Mouse (Mus musculus) liver, adult 2 months (tissue): Measurements from ENCODE around the gene Magt1.

Experiments
- CTCF ChIP-seq: fragments of 200-500 bp; IDR thresholded peaks from 2 replicates; pipeline ENCODE4 v1.5.1; 2011; ENCODE audit warnings: low read depth, low read length, control low read depth
- POLR2A ChIP-seq: fragments of 200-500 bp; IDR thresholded peaks from 2 replicates; pipeline ENCODE4 v1.6.1; 2011; ENCODE audit warnings: low read length, control low read depth; ENCODE audit not compliant: insufficient read depth; ENCODE audit errors: extremely low read depth

- TF ChIP-seq CTCF, result no peak
- TF ChIP-seq POLR2A, result no peak
Observed at GRCm38 (mm10) chrX:106031124-106031523, 19.4 kb upstream of the Magt1 start.
